Mouse (Mus musculus) midbrain, embryonic 10.5 days (tissue): Measurements from ENCODE around the gene Hibadh. TPM values are rescaled to one million over a fixed set of nuclear protein-coding genes. Genes with fewer than 3 reads are reported as not detected.
"Not testable (repeated sequence)": the region's sequence is repeated elsewhere in the genome, so short reads cannot be mapped to it uniquely, and the experiment has no call there.

Source experiments
- DNase-seq: peaks from one replicate; pipeline ENCODE4 v3.0.0-alpha.2; 2017; ENCODE audit warnings: low spot score
- H3K27ac ChIP-seq: fragments of 300-500 bp; sonication (generic); replicated peaks from 2 replicates; pipeline ENCODE4 v1.5.1; 2016; ENCODE audit warnings: mild to moderate bottlenecking
- H3K27me3 ChIP-seq: fragments of 300-500 bp; sonication (generic); 2 replicates; pipeline ENCODE4 v1.6.1; 2016; ENCODE audit warnings: low read depth, mild to moderate bottlenecking; ENCODE audit not compliant: poor library complexity, severe bottlenecking
- H3K36me3 ChIP-seq: fragments of 300-500 bp; sonication (generic); 2 replicates; pipeline ENCODE4 v1.6.1; 2016; ENCODE audit warnings: mild to moderate bottlenecking, moderate library complexity
- H3K4me1 ChIP-seq: fragments of 300-500 bp; sonication (generic); 2 replicates; pipeline ENCODE4 v1.6.1; 2016
- H3K4me3 ChIP-seq: fragments of 300-500 bp; sonication (generic); 2 replicates; pipeline ENCODE4 v1.5.1; 2016; ENCODE audit warnings: mild to moderate bottlenecking, moderate library complexity
- H3K9me3 ChIP-seq: fragments of 300-500 bp; sonication (generic); replicated peaks from 2 replicates; pipeline ENCODE4 v1.6.1; 2016; ENCODE audit warnings: mild to moderate bottlenecking
- WGBS: fragments of 180-500 bp; shearing (Covaris S2); methylation state at CpG from one replicate; pipeline ENCODE4 v1.1.7; 2016; 5-methylcytosine and 5-hydroxymethylcytosine counted together
- polyA plus RNA-seq: library from polyadenylated mRNA; unstranded; fragments of >200 nt; fragmentation: Nextera tagmentation; extraction: Ambion mirVana; gene quantifications from 2 replicates; pipeline ENCODE4 v1.2.1, GENCODE M21; 2016

Hibadh gene
- polyA plus RNA-seq, result 77.4 and 83.2 TPM in 2 replicates

GRCm38 (mm10) chr6:52640224-52640712 is at the start of gene Hibadh:
Gene Hibadh (minus strand): TSS chr6:52640389.
- H3K27me3 ChIP-seq, result no peaks in the 10 kb centered on the region
- peaks cover 19% of the 10 kb centered on the region for H3K4me1 ChIP-seq
- H3K36me3 ChIP-seq, result no peaks in the 10 kb centered on the region
- DNase-seq, result peak; percentile 98
- H3K27ac ChIP-seq, result peak within 1 kb of the TSS; percentile 95
- H3K4me3 ChIP-seq, result peak within 1 kb of the TSS; percentile 89
- no peaks in the 10 kb centered on the region for H3K9me3 ChIP-seq
- 1% methylated on average over 34 of the region's 34 CpGs for WGBS

GRCm38 (mm10) chr6:52686901-52687500 is 46.8 kb upstream of the Hibadh start:
- Histone ChIP-seq H3K4me1 (peaks cover 7% of the 10 kb centered on the region; the same call in 1 of the 2 replicates), H3K9me3 (no peaks in the 10 kb centered on the region), H3K27me3 (no peaks in the 10 kb centered on the region), H3K36me3 (no peaks in the 10 kb centered on the region), H3K4me3 (no peak overlapping the region), H3K27ac (no peak overlapping the region)
- WGBS, result 88% methylated on average over 5 of the region's 5 CpGs
- DNase-seq, result no peak

GRCm38 (mm10) chr6:52682607-52683006 is 42.4 kb upstream of the Hibadh start:
- no peak for DNase-seq
- Histone ChIP-seq H3K27ac (no peak overlapping the region), H3K27me3 (no peaks in the 10 kb centered on the region), H3K9me3 (no peaks in the 10 kb centered on the region), H3K36me3 (no peaks in the 10 kb centered on the region), H3K4me1 (peaks cover 7% of the 10 kb centered on the region; the same call in 1 of the 2 replicates), H3K4me3 (no peak overlapping the region)
- 91% methylated on average over 3 of the region's 3 CpGs for WGBS

- Histone ChIP-seq H3K27me3 (no peaks in the 10 kb centered on the region), H3K9me3 (no peaks in the 10 kb centered on the region), H3K27ac (no peak overlapping the region), H3K4me3 (no peak overlapping the region), H3K36me3 (no peaks in the 10 kb centered on the region), H3K4me1 (peaks cover 7% of the 10 kb centered on the region; the same call in 1 of the 2 replicates)
- no peak for DNase-seq
- 80% methylated on average over 6 of the region's 6 CpGs for WGBS
Measured at GRCm38 (mm10) chr6:52681847-52682485, 41.8 kb upstream of the Hibadh start.

- Histone ChIP-seq H3K4me3 (no peak overlapping the region), H3K27ac (no peak overlapping the region), H3K4me1 (peaks cover 7% of the 10 kb centered on the region; the same call in 1 of the 2 replicates), H3K36me3 (no peaks in the 10 kb centered on the region), H3K9me3 (no peaks in the 10 kb centered on the region), H3K27me3 (no peaks in the 10 kb centered on the region)
- no peak for DNase-seq
- 62% methylated on average over 8 of the region's 8 CpGs for WGBS
Measured at GRCm38 (mm10) chr6:52680458-52681032, 40.4 kb upstream of the Hibadh start.

- H3K27ac ChIP-seq, result no peak overlapping the region
- WGBS, result 85% methylated on average over 9 of the region's 9 CpGs
Measured at GRCm38 (mm10) chr6:52679565-52679964, 39.4 kb upstream of the Hibadh start.

GRCm38 (mm10) chr6:52677534-52677933 is 37.3 kb upstream of the Hibadh start:
- not testable (repeated sequence) for H3K36me3 ChIP-seq, H3K4me1 ChIP-seq, H3K27ac ChIP-seq, DNase-seq, H3K4me3 ChIP-seq, H3K9me3 ChIP-seq, H3K27me3 ChIP-seq
- WGBS, result 87% methylated on average over 4 of the region's 4 CpGs

More at GRCm38 (mm10) chr6:52679565-52679964, 39.4 kb upstream of the Hibadh start:
- no peak for DNase-seq
- Histone ChIP-seq H3K4me1 (peaks cover 5% of the 10 kb centered on the region; the same call in 1 of the 2 replicates), H3K4me3 (no peak overlapping the region), H3K27me3 (no peaks in the 10 kb centered on the region), H3K9me3 (no peaks in the 10 kb centered on the region), H3K36me3 (no peaks in the 10 kb centered on the region)

GRCm38 (mm10) chr6:52675222-52675921 is 35.2 kb upstream of the Hibadh start:
- no peak overlapping the region for H3K27ac ChIP-seq
- WGBS, result 83% methylated on average over 4 of the region's 4 CpGs

GRCm38 (mm10) chr6:52674541-52674940 is 34.4 kb upstream of the Hibadh start:
- Histone ChIP-seq H3K4me1 (no peaks in the 10 kb centered on the region), H3K27ac (no peak overlapping the region), H3K27me3 (no peaks in the 10 kb centered on the region), H3K9me3 (no peaks in the 10 kb centered on the region), H3K36me3 (no peaks in the 10 kb centered on the region), H3K4me3 (no peak overlapping the region)
- 85% methylated on average over 12 of the region's 12 CpGs for WGBS
- no peak for DNase-seq

More at GRCm38 (mm10) chr6:52675222-52675921, 35.2 kb upstream of the Hibadh start:
- Histone ChIP-seq H3K27me3 (no peaks in the 10 kb centered on the region), H3K4me3 (no peak overlapping the region), H3K9me3 (no peaks in the 10 kb centered on the region), H3K4me1 (no peaks in the 10 kb centered on the region), H3K36me3 (no peaks in the 10 kb centered on the region)
- DNase-seq, result no peak

GRCm38 (mm10) chr6:52673706-52674105 is 33.5 kb upstream of the Hibadh start:
- no peak for DNase-seq
- Histone ChIP-seq H3K36me3 (no peaks in the 10 kb centered on the region), H3K9me3 (no peaks in the 10 kb centered on the region), H3K27ac (no peak overlapping the region), H3K4me3 (no peak overlapping the region), H3K4me1 (no peaks in the 10 kb centered on the region), H3K27me3 (no peaks in the 10 kb centered on the region)
- WGBS, result 92% methylated on average over 7 of the region's 7 CpGs

GRCm38 (mm10) chr6:52672539-52672938 is 32.4 kb upstream of the Hibadh start:
- H3K27ac ChIP-seq, result no peak overlapping the region
- no peak for DNase-seq
- WGBS, result 79% methylated on average over 2 of the region's 2 CpGs
- H3K27me3 ChIP-seq, result no peaks in the 10 kb centered on the region
- H3K9me3 ChIP-seq, result no peaks in the 10 kb centered on the region
- H3K4me1 ChIP-seq, result no peaks in the 10 kb centered on the region
- H3K4me3 ChIP-seq, result no peak overlapping the region
- no peaks in the 10 kb centered on the region for H3K36me3 ChIP-seq

GRCm38 (mm10) chr6:52671791-52672190 is 31.6 kb upstream of the Hibadh start:
- no peaks in the 10 kb centered on the region for H3K27me3 ChIP-seq
- H3K9me3 ChIP-seq, result no peaks in the 10 kb centered on the region
- no peak for DNase-seq
- no peaks in the 10 kb centered on the region for H3K36me3 ChIP-seq
- H3K4me1 ChIP-seq, result no peaks in the 10 kb centered on the region
- H3K4me3 ChIP-seq, result no peak overlapping the region
- 91% methylated on average over 8 of the region's 8 CpGs for WGBS
- no peak overlapping the region for H3K27ac ChIP-seq
